Mouse (Mus musculus) brain, adult 10 weeks (tissue): ENCODE results near the gene Smarcad1. TPM values are rescaled to one million over a fixed set of nuclear protein-coding genes. Genes with fewer than 3 reads are reported as not detected.

Source experiments
- polyA plus RNA-seq: library from polyadenylated mRNA; stranded (reverse); fragments of 350-450 nt; fragmentation: Illumina TruSeq; extraction: RNeasy Lipid Tissue Mini Kit (QIAGEN cat#74804); gene quantifications from one replicate; pipeline ENCODE4 v1.2.3, GENCODE M21; 2015; ENCODE audit warnings: low read depth, low replicate concordance

Gene Smarcad1
- 22.6 TPM for polyA plus RNA-seq

GRCm38 (mm10) chr6:65042491-65043171, at the start of gene Smarcad1:
TSS of gene Smarcad1 (plus strand) at chr6:65042583.

GRCm38 (mm10) chr6:65144621-65145205, 102.3 kb downstream of the Smarcad1 start, which contains the start of gene Hpgds:
TSS of gene Hpgds (minus strand) at chr6:65144908.

Other genes starting within 250 kb of the Smarcad1 start
- gene Hpgds, start 102.3 kb downstream of the Smarcad1 start, polyA plus RNA-seq = 5.9 TPM